Mouse (Mus musculus) neutrophil, adult 5-6 weeks (primary cell): ENCODE results near the gene Orai2. TPM values are rescaled to one million over a fixed set of nuclear protein-coding genes. Genes with fewer than 3 reads are reported as not detected.
"Not testable (repeated sequence)": the region's sequence is repeated elsewhere in the genome, so short reads cannot be mapped to it uniquely, and the experiment has no call there.

Experiments
- ATAC-seq: fragments of 151-379, 151-347 bp; 2 replicates; pipeline ENCODE4 v1.8.0; 2017; ENCODE audit warnings: mild to moderate bottlenecking, moderate TSS enrichment; ENCODE audit not compliant: insufficient number of reproducible peaks, poor library complexity, low FRiP score, severe bottlenecking; ENCODE audit errors: extremely low read depth
- total RNA-seq: library from RNA; stranded (forward); fragments of 200-1000 nt; gene quantifications from 2 replicates; pipeline ENCODE4 v1.2.3, GENCODE M21; 2017

The Orai2 gene
- total RNA-seq, 1 experiment from 2014 or later: 92.9 TPM

GRCm38 (mm10) chr5:136143161-136143755 is 27.3 kb downstream of the Orai2 start:
- no peak for ATAC-seq

DNA sequence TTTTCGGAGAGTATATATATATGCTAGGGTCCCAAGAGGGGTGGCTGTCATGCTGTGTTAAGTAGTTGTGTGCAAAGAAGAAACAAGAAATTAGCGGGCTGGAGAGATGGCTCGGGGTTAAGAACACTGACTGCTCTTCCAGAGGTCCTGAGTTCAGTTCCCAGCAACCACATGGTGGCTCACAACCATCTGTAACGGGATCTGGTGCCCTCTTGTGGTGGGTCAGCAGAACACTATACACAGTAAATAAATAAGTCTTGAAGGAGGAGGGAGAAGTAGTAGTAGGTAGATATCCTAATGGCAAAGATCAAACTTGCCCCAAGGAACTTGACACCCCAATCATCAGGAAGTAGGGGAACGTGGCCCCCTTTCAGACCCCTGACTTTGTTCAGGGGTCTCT is 27.8 kb downstream of the Orai2 start:
- ATAC-seq: no peak

DNA sequence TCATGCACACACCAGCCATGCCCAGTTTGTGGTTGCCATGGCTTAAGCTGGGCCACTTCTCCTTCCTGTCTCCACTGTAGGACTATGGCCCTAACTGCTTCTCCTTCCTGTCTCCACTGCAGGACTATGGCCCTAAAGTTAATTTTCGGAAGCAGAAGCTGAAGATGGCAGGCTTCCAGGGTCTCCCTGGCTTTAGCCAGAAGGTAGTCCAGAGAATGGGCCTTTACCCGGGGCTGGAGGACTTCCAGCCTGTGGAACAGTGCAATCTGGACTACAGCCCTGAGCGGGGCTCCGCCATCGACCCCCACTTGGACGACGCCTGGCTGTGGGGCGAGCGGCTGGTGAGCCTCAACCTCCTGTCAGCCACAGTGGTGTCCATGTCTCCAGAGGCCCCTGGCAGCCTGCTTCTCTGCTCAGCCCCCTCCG is 30.4 kb downstream of the Orai2 start:
- peak; percentile 13; the same call in 1 of the 2 replicates for ATAC-seq

GRCm38 (mm10) chr5:136139393-136139792 is 31.1 kb downstream of the Orai2 start:
- ATAC-seq: no peak

DNA sequence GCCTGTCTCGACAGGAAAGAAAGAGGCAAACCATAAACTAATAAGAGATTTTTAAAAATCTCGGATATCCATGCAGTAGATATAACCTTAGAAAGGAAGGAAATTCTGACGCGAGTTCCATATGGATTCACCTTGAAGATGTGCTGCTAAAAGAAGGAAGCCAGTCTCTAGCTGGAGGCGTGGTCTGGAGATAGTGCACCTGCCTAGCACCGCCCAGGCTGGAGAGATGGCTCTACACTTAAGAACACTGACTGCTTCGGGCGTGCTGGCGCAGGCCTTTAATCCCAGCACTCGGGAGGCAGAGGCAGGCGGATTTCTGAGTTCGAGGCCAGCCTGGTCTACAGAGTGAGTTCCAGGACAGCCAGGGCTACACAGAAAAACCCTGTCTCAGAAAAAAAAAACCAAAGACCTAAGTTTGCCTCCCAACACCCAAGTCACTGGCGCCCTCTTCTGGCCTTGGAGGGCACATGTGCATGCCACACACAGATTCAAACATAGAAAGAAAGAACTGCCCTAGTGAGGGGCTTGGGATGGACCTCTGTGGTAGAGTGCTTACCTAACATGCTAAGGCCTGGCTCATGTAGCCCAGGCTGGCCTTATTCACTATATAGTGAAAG is 32.7 kb downstream of the Orai2 start:
- ATAC-seq: peak; percentile 14; the same call in 1 of the 2 replicates

DNA sequence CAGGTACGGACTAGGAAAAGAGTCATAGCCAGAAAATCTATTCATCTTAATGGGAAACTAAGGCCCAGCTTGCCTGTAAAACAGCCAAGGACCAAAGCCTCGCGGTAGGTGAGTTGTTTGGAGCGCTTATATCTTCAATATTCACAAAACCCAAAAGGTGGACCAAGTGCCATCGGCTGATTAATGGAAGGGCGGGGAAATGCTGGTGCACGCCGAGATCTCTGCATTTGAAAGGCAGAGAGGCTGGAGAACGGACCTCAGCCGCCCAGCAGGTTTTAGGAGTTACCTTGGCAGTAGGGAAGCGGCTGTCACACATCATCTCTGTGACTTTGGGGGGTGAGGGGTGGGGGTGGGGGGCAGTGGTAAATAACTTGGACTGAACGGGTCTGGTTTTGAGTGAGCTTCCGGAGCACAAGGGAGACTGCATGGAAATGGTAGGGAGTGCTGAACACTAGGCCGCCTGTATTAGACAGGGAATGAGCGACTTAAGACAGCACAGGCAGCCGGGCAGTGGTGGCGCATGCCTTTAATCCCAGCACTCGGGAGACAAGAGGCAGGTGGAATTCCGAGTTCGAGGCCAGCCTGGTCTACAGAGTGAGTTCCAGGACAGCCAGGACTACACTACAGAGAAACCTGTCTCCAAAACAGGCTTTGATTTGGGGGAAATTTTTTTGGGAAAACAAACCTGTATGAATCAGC is 34.1 kb downstream of the Orai2 start:
- ATAC-seq: no peak

DNA sequence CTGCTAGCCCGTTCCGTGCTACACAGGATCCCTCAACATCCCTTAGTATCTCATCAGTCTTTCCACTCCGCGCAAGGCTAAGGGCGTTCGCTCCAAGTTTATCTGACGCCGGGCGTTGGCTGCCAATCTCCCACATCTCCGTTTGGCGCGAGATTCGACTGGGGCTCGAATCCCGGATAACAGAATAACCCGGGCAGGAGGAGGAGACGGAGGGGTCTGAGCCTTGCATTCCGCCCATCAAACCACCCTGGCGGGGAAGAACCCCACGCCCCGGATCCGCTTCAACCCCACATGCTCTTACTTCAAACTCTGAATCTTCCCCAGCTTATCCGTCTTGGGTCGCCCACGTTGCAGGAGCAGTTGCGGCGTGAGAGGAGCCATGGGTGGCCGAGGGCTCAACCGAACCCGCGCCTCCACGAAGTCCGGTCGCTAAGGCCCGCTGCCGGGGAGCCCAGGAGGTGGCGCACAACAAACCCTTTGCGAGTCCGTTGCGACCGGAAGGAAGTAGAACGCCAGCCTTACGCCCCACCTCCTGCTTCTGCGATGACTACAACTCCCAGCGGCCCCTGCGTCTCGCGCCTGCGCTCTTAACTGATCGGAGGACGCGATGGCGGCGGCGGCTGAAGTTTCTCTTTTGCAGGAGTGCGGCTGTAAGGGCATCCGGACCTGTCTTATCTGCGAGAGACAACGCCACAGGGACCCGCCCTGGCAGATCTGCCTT is 34.8 kb downstream of the Orai2 start, which contains the start of the genes Lrwd1 and Alkbh4:
TSS of gene Lrwd1 (minus strand) at position 504 of the 721 bp plus-strand sequence.
TSS of gene Alkbh4 (plus strand) at position 576 of the 721 bp plus-strand sequence.
- peak; percentile 94 for ATAC-seq

DNA sequence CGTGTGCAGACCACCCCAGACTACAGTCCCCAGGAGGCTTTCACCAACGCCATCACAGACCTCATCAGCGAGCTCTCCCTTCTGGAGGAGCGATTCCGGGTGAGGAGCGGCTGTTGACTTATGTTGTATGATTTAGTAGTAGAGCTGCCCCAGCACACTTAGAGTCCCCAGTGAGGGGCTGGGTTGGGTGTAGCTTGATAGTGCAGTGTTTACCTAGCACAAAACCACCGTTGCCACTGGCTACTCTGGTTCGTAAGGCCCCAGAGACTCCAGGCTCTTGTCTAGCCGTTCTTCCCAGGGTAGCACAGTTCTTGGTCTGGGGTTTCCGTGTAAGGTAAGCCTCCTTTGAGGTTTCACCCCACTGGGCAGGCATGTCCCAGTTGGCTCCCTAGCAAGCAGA is 48.3 kb downstream of the Orai2 start:
- ATAC-seq: no peak

DNA sequence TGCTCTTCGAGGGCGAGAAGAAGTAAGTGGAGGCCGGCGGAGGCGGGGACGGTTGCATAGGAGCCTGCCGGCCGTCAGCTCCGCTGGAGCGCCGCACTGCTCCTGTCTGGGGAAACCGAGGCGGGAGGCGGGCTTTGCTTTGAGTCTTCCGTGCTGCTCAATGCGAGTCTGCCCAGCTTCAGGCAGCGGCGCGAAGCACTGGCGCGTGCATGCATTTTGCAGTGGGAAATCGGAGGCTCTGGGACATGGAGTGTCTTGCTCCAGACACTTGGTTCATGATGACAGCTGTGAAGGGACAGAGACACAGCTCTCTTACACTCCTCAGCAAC is 53.8 kb downstream of the Orai2 start:
- 0 out of 2 replicates have a peak, but pooled peaks have one; percentile 0 for ATAC-seq

- ATAC-seq: peak; percentile 97
Observed at GRCm38 (mm10) chr5:136115891-136116783, 54.4 kb downstream of the Orai2 start, which contains the start of gene Polr2j. Gene Polr2j, plus strand, starts transcription at chr5:136116631.

DNA sequence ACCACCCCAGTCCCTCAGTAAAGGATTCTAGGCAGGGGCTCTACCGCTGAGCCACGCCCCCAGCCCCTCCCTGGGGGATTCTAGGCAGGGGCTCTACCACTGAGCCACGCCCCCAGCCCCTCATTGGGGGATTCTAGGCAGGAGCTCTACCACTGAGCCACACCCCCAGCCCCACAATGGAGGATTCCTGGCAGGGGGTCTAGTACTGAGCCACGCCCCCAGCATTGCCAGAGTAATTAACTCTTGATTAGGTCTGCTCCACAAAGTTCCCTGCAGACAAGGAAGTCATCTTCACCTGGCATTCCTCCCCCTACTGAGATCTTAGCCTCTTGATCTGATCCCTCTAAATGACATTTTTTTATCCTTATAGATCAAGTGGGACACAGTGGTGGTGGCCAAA is 57.0 kb downstream of the Orai2 start:
- ATAC-seq: not testable (repeated sequence)

DNA sequence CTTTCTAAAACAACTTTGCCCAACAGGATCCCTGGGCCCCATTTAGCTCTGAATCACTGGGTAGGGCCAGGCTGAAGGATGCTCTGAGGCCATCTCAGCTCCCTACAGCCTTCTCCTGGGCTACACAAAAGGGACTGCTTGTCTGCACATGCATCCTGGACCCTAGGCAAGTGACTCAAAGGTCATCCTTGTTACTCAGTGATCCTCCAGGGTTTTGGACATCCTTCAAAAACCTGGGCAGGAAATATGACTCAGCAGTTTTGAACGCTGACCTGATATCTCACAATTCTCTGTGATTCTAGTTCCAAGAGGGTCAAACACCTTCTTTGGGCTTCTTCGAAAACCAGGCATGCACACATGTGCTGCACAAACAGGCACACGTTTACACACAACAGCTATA is 61.5 kb downstream of the Orai2 start:
- ATAC-seq: no peak

GRCm38 (mm10) chr5:136108486-136108885 is 62.0 kb downstream of the Orai2 start:
- ATAC-seq: no peak

DNA sequence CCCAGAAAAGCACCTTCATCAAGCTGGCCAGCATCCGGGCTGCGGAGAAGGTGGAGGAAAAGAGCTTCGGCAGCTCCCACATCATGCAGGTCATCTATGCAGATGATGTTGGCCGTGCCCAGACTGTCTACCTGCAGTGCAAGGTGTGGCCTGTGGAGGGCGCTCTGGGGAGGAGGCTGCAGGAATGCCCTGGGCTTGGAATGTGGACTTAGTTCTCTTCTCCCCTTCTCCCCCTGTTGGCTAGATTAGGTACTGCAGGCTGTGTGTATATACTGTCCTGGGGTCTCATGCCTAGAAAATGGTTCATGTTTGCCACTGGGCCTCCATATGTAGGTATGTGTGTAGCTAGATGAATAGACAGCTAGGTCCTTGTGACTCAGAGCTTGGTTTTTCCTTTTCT is 66.0 kb downstream of the Orai2 start:
- ATAC-seq: no peak

DNA sequence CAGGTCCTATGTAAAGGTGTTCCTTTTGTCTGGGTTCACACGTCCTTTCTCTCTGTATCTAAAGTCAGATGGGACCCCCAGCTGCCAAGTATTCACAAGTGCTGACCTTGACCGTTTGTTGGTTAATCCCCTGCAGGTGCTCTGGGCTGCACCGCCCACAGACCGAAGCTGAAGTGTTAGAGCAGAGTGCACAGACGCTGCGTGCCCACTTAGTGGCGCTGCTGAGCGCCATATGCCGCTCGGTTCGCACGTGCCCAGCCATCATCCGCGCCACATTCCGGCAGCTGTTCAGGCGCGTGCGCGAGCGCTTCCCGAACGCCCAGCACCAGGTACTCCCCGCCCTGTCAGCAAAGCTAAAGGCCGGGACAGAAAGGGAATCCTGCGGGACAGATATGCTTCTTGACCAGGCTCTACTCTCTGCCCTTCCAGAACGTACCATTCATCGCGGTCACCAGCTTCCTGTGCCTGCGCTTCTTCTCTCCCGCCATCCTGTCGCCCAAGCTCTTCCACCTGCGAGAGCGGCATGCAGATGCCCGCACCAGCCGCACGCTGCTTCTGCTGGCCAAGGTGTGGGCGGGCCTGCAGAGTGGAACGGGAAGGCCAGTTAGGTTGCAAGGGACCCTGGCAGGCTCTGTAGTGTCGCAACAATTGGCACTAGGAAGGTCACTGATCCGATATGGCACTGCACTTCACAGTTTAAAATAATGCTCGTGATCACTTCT is 68.3 kb downstream of the Orai2 start:
- peak; percentile 79 for ATAC-seq

- no peak for ATAC-seq
Observed at GRCm38 (mm10) chr5:136098536-136098935, 72.0 kb downstream of the Orai2 start.
